Mouse (Mus musculus) cerebellum, adult 9-11 months (tissue): ENCODE data around the gene Epha4.

Source experiments
- DNase-seq: peaks from one replicate; pipeline ENCODE4 v3.0.0; 2022

The Epha4 gene

GRCm38 (mm10) chr1:77389069-77389468 lies 125.8 kb downstream of the Epha4 start:
- no peak for DNase-seq

- no peak for DNase-seq
Measured at GRCm38 (mm10) chr1:77388556-77388955, 126.3 kb downstream of the Epha4 start.

GRCm38 (mm10) chr1:77385613-77386012 lies 129.3 kb downstream of the Epha4 start:
- no peak for DNase-seq

- DNase-seq: no peak
Measured at GRCm38 (mm10) chr1:77383466-77383865, 131.4 kb downstream of the Epha4 start.

- DNase-seq: no peak
Measured at GRCm38 (mm10) chr1:77377550-77377980, 137.3 kb downstream of the Epha4 start.

- no peak for DNase-seq
Measured at GRCm38 (mm10) chr1:77374054-77374453, 140.8 kb downstream of the Epha4 start.

GRCm38 (mm10) chr1:77370921-77371320 lies 144.0 kb downstream of the Epha4 start:
- DNase-seq: no peak

GRCm38 (mm10) chr1:77369255-77369837 lies 145.5 kb downstream of the Epha4 start:
- no peak for DNase-seq

GRCm38 (mm10) chr1:77365850-77366249 lies 149.0 kb downstream of the Epha4 start:
- DNase-seq: no peak

- no peak for DNase-seq
Measured at GRCm38 (mm10) chr1:77364596-77364995, 150.3 kb downstream of the Epha4 start.

GRCm38 (mm10) chr1:77363848-77364247 lies 151.0 kb downstream of the Epha4 start:
- no peak for DNase-seq

GRCm38 (mm10) chr1:77346459-77346858 lies 168.4 kb downstream of the Epha4 start:
- no peak for DNase-seq

GRCm38 (mm10) chr1:77343792-77344191 lies 171.1 kb downstream of the Epha4 start:
- no peak for DNase-seq

- no peak for DNase-seq
Measured at GRCm38 (mm10) chr1:77339701-77340100, 175.2 kb downstream of the Epha4 start.

GRCm38 (mm10) chr1:77338346-77338745 lies 176.5 kb downstream of the Epha4 start:
- no peak for DNase-seq

- DNase-seq: no peak
Measured at GRCm38 (mm10) chr1:77336937-77337336, 178.0 kb downstream of the Epha4 start.

GRCm38 (mm10) chr1:77318597-77319127 lies 196.2 kb downstream of the Epha4 start:
- DNase-seq: no peak
